Mouse (Mus musculus) heart, embryonic 14.5 days (tissue): ENCODE data around the gene Eif4a3. TPM values are rescaled to one million over a fixed set of nuclear protein-coding genes. Genes with fewer than 3 reads are reported as not detected.

Source experiments
- polyA plus RNA-seq: library from polyadenylated mRNA; unstranded; fragments of >200 nt; fragmentation: Nextera tagmentation; extraction: Ambion mirVana; gene quantifications from 2 replicates; pipeline ENCODE4 v1.2.1, GENCODE M21; 2014

Eif4a3 gene
- polyA plus RNA-seq, 1 experiment from 2014 or later = 280 TPM

Other genes starting within 250 kb of the Eif4a3 start
- 6.5 and 9.2 TPM in 2 replicates for gene Cbx4, start 213.9 kb downstream of the Eif4a3 start, polyA plus RNA-seq
- 8.7 and 10.3 TPM in 2 replicates for gene Tbc1d16, start 71.6 kb downstream of the Eif4a3 start, polyA plus RNA-seq
- gene Ccdc40, start 71.5 kb downstream of the Eif4a3 start, polyA plus RNA-seq = 1.8 and 1.9 TPM in 2 replicates
- 73.6 and 75.7 TPM in 2 replicates for gene Gaa, start 32.2 kb downstream of the Eif4a3 start, polyA plus RNA-seq
- 0.39 and 0.51 TPM in 2 replicates for gene Card14, start 7.7 kb upstream of the Eif4a3 start, polyA plus RNA-seq
- 6.9 and 7.4 TPM in 2 replicates for gene Sgsh, start 55.4 kb upstream of the Eif4a3 start, polyA plus RNA-seq
- gene Slc26a11, start 55.5 kb upstream of the Eif4a3 start, polyA plus RNA-seq = 10.5 and 11.0 TPM in 2 replicates
- gene Rnf213, start 93.0 kb upstream of the Eif4a3 start, polyA plus RNA-seq = 12.0 and 12.4 TPM in 2 replicates
- 9.0 and 9.1 TPM in 2 replicates for gene Endov, start 191.3 kb upstream of the Eif4a3 start, polyA plus RNA-seq
- 0.81 and 0.89 TPM in 2 replicates for gene Nptx1, start 247.7 kb upstream of the Eif4a3 start, polyA plus RNA-seq